Mouse (Mus musculus) kidney, embryonic 14.5 days (tissue): ENCODE data around the gene Gdi1. TPM values are rescaled to one million over a fixed set of nuclear protein-coding genes. Genes with fewer than 3 reads are reported as not detected.
A peak's percentile ranks its signal among the peaks of the same experiment; 100 is the strongest.

Source experiments
- ATAC-seq: fragments of 200-750 bp; cut with Nextera tagmentation; 2 replicates; pipeline ENCODE4 v1.8.0; 2017; ENCODE audit warnings: moderate number of reproducible peaks, mild to moderate bottlenecking, moderate TSS enrichment, moderate library complexity; ENCODE audit not compliant: low FRiP score, low TSS enrichment
- H3K27ac ChIP-seq: fragments of 300-500 bp; sonication (generic); 2 replicates; pipeline ENCODE4 v1.5.1; 2014; ENCODE audit warnings: low read depth, mild to moderate bottlenecking, low read length, moderate library complexity, mixed read lengths
- H3K27me3 ChIP-seq: fragments of 300-500 bp; sonication (generic); 2 replicates; pipeline ENCODE4 v1.6.1; 2014; ENCODE audit warnings: mild to moderate bottlenecking, low read length; ENCODE audit not compliant: control insufficient read depth, insufficient read depth
- H3K36me3 ChIP-seq: fragments of 300-500 bp; sonication (generic); 2 replicates; pipeline ENCODE4 v1.6.1; 2014; ENCODE audit warnings: low read length, mixed read lengths; ENCODE audit not compliant: control insufficient read depth, insufficient read depth
- H3K4me1 ChIP-seq: fragments of 300-500 bp; sonication (generic); 2 replicates; pipeline ENCODE4 v1.6.1; 2014; ENCODE audit warnings: low read length, mixed read lengths; ENCODE audit not compliant: control insufficient read depth, insufficient read depth
- H3K4me2 ChIP-seq: fragments of 300-500 bp; sonication (generic); replicated peaks from 2 replicates; pipeline ENCODE4 v1.6.1; 2014; ENCODE audit warnings: low read depth, mild to moderate bottlenecking, low read length
- H3K4me3 ChIP-seq: fragments of 300-500 bp; sonication (generic); 2 replicates; pipeline ENCODE4 v1.5.1; 2014; ENCODE audit warnings: mild to moderate bottlenecking, low read length
- H3K9ac ChIP-seq: fragments of 300-500 bp; sonication (generic); 2 replicates; pipeline ENCODE4 v1.6.1; 2014; ENCODE audit warnings: low read depth, mild to moderate bottlenecking, low read length, moderate library complexity
- H3K9me3 ChIP-seq: fragments of 300-500 bp; sonication (generic); 2 replicates; pipeline ENCODE4 v1.6.1; 2016; ENCODE audit warnings: low read length; ENCODE audit not compliant: control insufficient read depth
- WGBS: fragments of 180-500 bp; shearing (Covaris S2); extraction: QIAGEN DNeasy Blood & Tissue Kit; methylation state at CpG from one replicate; pipeline ENCODE4 v1.1.7; 2014; 5-methylcytosine and 5-hydroxymethylcytosine counted together
- polyA plus RNA-seq: library from polyadenylated mRNA; unstranded; fragments of >200 nt; fragmentation: Nextera tagmentation; extraction: Ambion mirVana; gene quantifications from 2 replicates; pipeline ENCODE4 v1.2.1, GENCODE M21; 2014

Gdi1 gene
- polyA plus RNA-seq: 90.3 and 143 TPM in 2 replicates

- Histone ChIP-seq H3K4me3 (peak within 1 kb of the TSS; percentile 60), H3K36me3 (peaks cover 39% of the 10 kb centered on the region), H3K4me2 (peak within 1 kb of the TSS; percentile 56), H3K4me1 (0 out of 2 replicates have a peak, but pooled peaks cover 3% of the 10 kb centered on the region), H3K9me3 (no peaks in the 10 kb centered on the region), H3K9ac (peak within 1 kb of the TSS; percentile 68), H3K27ac (peak within 1 kb of the TSS; percentile 79), H3K27me3 (no peaks in the 10 kb centered on the region)
- peak; percentile 85 for ATAC-seq
- WGBS: 25% methylated on average over 41 of the region's 41 CpGs
These were observed at the start of gene Gdi1 for GRCm38 (mm10) chrX:74304867-74305700. Gdi1 (plus strand) TSS chrX:74304998.

GRCm38 (mm10) chrX:74257746-74258145 lies 47.1 kb upstream of the Gdi1 start:
- H3K4me1 ChIP-seq: no peaks in the 10 kb centered on the region
- no peaks in the 10 kb centered on the region for H3K27me3 ChIP-seq
- no peak overlapping the region for H3K27ac ChIP-seq
- H3K4me3 ChIP-seq: no peak overlapping the region
- H3K9ac ChIP-seq: no peak overlapping the region
- H3K4me2 ChIP-seq: no peak overlapping the region
- ATAC-seq: no peak
- 96% methylated on average over 3 of the region's 3 CpGs for WGBS
- H3K36me3 ChIP-seq: peaks cover 16% of the 10 kb centered on the region; the same call in 1 of the 2 replicates
- no peaks in the 10 kb centered on the region for H3K9me3 ChIP-seq

GRCm38 (mm10) chrX:74269736-74270061 lies 35.1 kb upstream of the Gdi1 start:
- 31% methylated on average over 3 of the region's 3 CpGs for WGBS
- Histone ChIP-seq H3K27ac (peak overlapping the region; percentile 91), H3K9ac (peak overlapping the region; percentile 52), H3K27me3 (no peaks in the 10 kb centered on the region), H3K4me3 (peak overlapping the region; percentile 62), H3K9me3 (no peaks in the 10 kb centered on the region), H3K4me2 (peak overlapping the region; percentile 40), H3K36me3 (peaks cover 9% of the 10 kb centered on the region; the same call in 1 of the 2 replicates), H3K4me1 (no peaks in the 10 kb centered on the region)
- peak; percentile 39 for ATAC-seq

- H3K9ac ChIP-seq: peak within 1 kb of the TSS; percentile 81
- ATAC-seq: peak; percentile 92
- H3K9me3 ChIP-seq: no peaks in the 10 kb centered on the region
- H3K4me2 ChIP-seq: peak within 1 kb of the TSS; percentile 46
- peak within 1 kb of the TSS; percentile 62 for H3K4me3 ChIP-seq
- 25% methylated on average over 42 of the region's 42 CpGs for WGBS
- no peaks in the 10 kb centered on the region for H3K4me1 ChIP-seq
- H3K27me3 ChIP-seq: no peaks in the 10 kb centered on the region
- H3K36me3 ChIP-seq: peaks cover 9% of the 10 kb centered on the region; the same call in 1 of the 2 replicates
- H3K27ac ChIP-seq: peak within 1 kb of the TSS; percentile 91
These were observed 34.5 kb upstream of the Gdi1 start, which contains the start of gene Rpl10 for GRCm38 (mm10) chrX:74270062-74270901. Rpl10 (plus strand) TSS chrX:74270812.

GRCm38 (mm10) chrX:74270902-74271551 lies 33.8 kb upstream of the Gdi1 start:
- Histone ChIP-seq H3K4me2 (peak overlapping the region; percentile 46), H3K4me3 (peak overlapping the region; percentile 62), H3K27me3 (no peaks in the 10 kb centered on the region), H3K9ac (peak overlapping the region; percentile 81), H3K9me3 (no peaks in the 10 kb centered on the region), H3K4me1 (no peaks in the 10 kb centered on the region), H3K36me3 (peaks cover 9% of the 10 kb centered on the region; the same call in 1 of the 2 replicates), H3K27ac (peak overlapping the region; percentile 77)
- no peak for ATAC-seq
- 24% methylated on average over 27 of the region's 27 CpGs for WGBS

GRCm38 (mm10) chrX:74273422-74274322 lies 31.1 kb upstream of the Gdi1 start:
- Histone ChIP-seq H3K27me3 (no peaks in the 10 kb centered on the region), H3K4me1 (no peaks in the 10 kb centered on the region), H3K36me3 (peaks cover 9% of the 10 kb centered on the region; the same call in 1 of the 2 replicates), H3K9ac (no peak overlapping the region), H3K9me3 (no peaks in the 10 kb centered on the region), H3K27ac (no peak overlapping the region), H3K4me2 (no peak overlapping the region), H3K4me3 (no peak overlapping the region)
- 36% methylated on average over 10 of the region's 10 CpGs for WGBS
- no peak for ATAC-seq

GRCm38 (mm10) chrX:74277916-74278315 lies 26.9 kb upstream of the Gdi1 start:
- Histone ChIP-seq H3K36me3 (peaks cover 5% of the 10 kb centered on the region; the same call in 1 of the 2 replicates), H3K4me1 (no peaks in the 10 kb centered on the region), H3K27me3 (no peaks in the 10 kb centered on the region), H3K4me2 (no peak overlapping the region), H3K4me3 (no peak overlapping the region), H3K9me3 (no peaks in the 10 kb centered on the region), H3K9ac (no peak overlapping the region), H3K27ac (no peak overlapping the region)
- 80% methylated on average over 8 of the region's 8 CpGs for WGBS
- ATAC-seq: no peak
